Mouse (Mus musculus) limb, embryonic 13.5 days (tissue): ENCODE measurements around the gene Vstm5. TPM values are rescaled to one million over a fixed set of nuclear protein-coding genes. Genes with fewer than 3 reads are reported as not detected.
"Not testable (repeated sequence)": the region's sequence is repeated elsewhere in the genome, so short reads cannot be mapped to it uniquely, and the experiment has no call there.

ENCODE experiments used
- ATAC-seq: fragments of 200-750 bp; cut with Nextera tagmentation; 2 replicates; pipeline ENCODE4 v1.8.0; 2017; ENCODE audit warnings: low read depth, moderate number of reproducible peaks, moderate TSS enrichment; ENCODE audit not compliant: low FRiP score
- H3K27ac ChIP-seq: fragments of 300-500 bp; sonication (generic); 2 replicates; pipeline ENCODE4 v1.5.1; 2015; ENCODE audit warnings: inconsistent platforms, mild to moderate bottlenecking, moderate library complexity
- H3K27me3 ChIP-seq: fragments of 300-500 bp; sonication (generic); 2 replicates; pipeline ENCODE4 v1.6.1; 2015; ENCODE audit warnings: mild to moderate bottlenecking, inconsistent platforms
- H3K36me3 ChIP-seq: fragments of 300-500 bp; sonication (generic); 2 replicates; pipeline ENCODE4 v1.6.1; 2015; ENCODE audit warnings: inconsistent platforms, mild to moderate bottlenecking, moderate library complexity
- H3K4me1 ChIP-seq: fragments of 300-500 bp; sonication (generic); 2 replicates; pipeline ENCODE4 v1.6.1; 2015; ENCODE audit warnings: inconsistent platforms
- H3K4me2 ChIP-seq: fragments of 300-500 bp; sonication (generic); replicated peaks from 2 replicates; pipeline ENCODE4 v1.6.1; 2015; ENCODE audit warnings: inconsistent platforms, mild to moderate bottlenecking, moderate library complexity
- H3K4me3 ChIP-seq: fragments of 300-500 bp; sonication (generic); 2 replicates; pipeline ENCODE4 v1.5.1; 2015; ENCODE audit warnings: moderate library complexity, mild to moderate bottlenecking, inconsistent platforms
- H3K9ac ChIP-seq: fragments of 300-500 bp; sonication (generic); 2 replicates; pipeline ENCODE4 v1.6.1; 2015; ENCODE audit warnings: mild to moderate bottlenecking, inconsistent platforms
- H3K9me3 ChIP-seq: fragments of 300-500 bp; sonication (generic); 2 replicates; pipeline ENCODE4 v1.6.1; 2016; ENCODE audit warnings: inconsistent platforms
- WGBS: fragments of 180-500 bp; shearing (Covaris S2); methylation state at CpG from one replicate; pipeline ENCODE4 v1.1.7; 2015; 5-methylcytosine and 5-hydroxymethylcytosine counted together
- polyA plus RNA-seq: library from polyadenylated mRNA; unstranded; fragments of >200 nt; fragmentation: Nextera tagmentation; extraction: Ambion mirVana; gene quantifications from 2 replicates; pipeline ENCODE4 v1.2.1, GENCODE M21; 2015

Vstm5 gene
- polyA plus RNA-seq: 4.1 and 4.2 TPM in 2 replicates

- H3K4me1 ChIP-seq: peaks cover 11% of the 10 kb centered on the region
- H3K27ac ChIP-seq: no peak within 1 kb of the TSS
- 5% methylated on average over 35 of the region's 35 CpGs for WGBS
- peak; percentile 73 for ATAC-seq
- H3K27me3 ChIP-seq: peaks cover 18% of the 10 kb centered on the region
- H3K4me2 ChIP-seq: peak within 1 kb of the TSS; percentile 83
- H3K36me3 ChIP-seq: no peaks in the 10 kb centered on the region
- H3K9me3 ChIP-seq: no peaks in the 10 kb centered on the region
- H3K4me3 ChIP-seq: peak within 1 kb of the TSS; percentile 51
- peak within 1 kb of the TSS; percentile 72 for H3K9ac ChIP-seq
Observed at GRCm38 (mm10) chr9:15239042-15239925, at the start of gene Vstm5. Gene Vstm5 (plus strand): TSS chr9:15239045.

GRCm38 (mm10) chr9:15194806-15195205 is 44.0 kb upstream of the Vstm5 start:
- not testable (repeated sequence) for H3K27me3 ChIP-seq, H3K27ac ChIP-seq, H3K4me1 ChIP-seq, H3K9ac ChIP-seq, H3K4me2 ChIP-seq, H3K9me3 ChIP-seq, H3K36me3 ChIP-seq, ATAC-seq, H3K4me3 ChIP-seq
- WGBS: 86% methylated on average over 10 of the region's 10 CpGs

GRCm38 (mm10) chr9:15206631-15207030 is 32.2 kb upstream of the Vstm5 start:
- Histone ChIP-seq H3K27me3 (no peaks in the 10 kb centered on the region), H3K9me3 (no peaks in the 10 kb centered on the region), H3K36me3 (no peaks in the 10 kb centered on the region), H3K4me1 (no peaks in the 10 kb centered on the region), H3K4me3 (no peak overlapping the region), H3K9ac (no peak overlapping the region), H3K4me2 (no peak overlapping the region), H3K27ac (no peak overlapping the region)
- ATAC-seq: no peak
- WGBS: 91% methylated on average over 4 of the region's 4 CpGs

- Histone ChIP-seq H3K4me2 (no peak overlapping the region), H3K27ac (no peak overlapping the region), H3K9ac (no peak overlapping the region), H3K4me1 (no peaks in the 10 kb centered on the region), H3K9me3 (no peaks in the 10 kb centered on the region), H3K4me3 (no peak overlapping the region), H3K36me3 (no peaks in the 10 kb centered on the region), H3K27me3 (no peaks in the 10 kb centered on the region)
- ATAC-seq: no peak
- 78% methylated on average over 2 of the region's 2 CpGs for WGBS
Observed at GRCm38 (mm10) chr9:15209320-15209719, 29.5 kb upstream of the Vstm5 start.

- Histone ChIP-seq H3K27me3 (no peaks in the 10 kb centered on the region), H3K4me2 (no peak overlapping the region), H3K4me3 (no peak overlapping the region), H3K9ac (no peak overlapping the region), H3K27ac (no peak overlapping the region), H3K4me1 (no peaks in the 10 kb centered on the region), H3K9me3 (no peaks in the 10 kb centered on the region), H3K36me3 (no peaks in the 10 kb centered on the region)
- no peak for ATAC-seq
- WGBS: 75% methylated on average over 3 of the region's 3 CpGs
Observed at GRCm38 (mm10) chr9:15211876-15212275, 27.0 kb upstream of the Vstm5 start.

- no peak overlapping the region for H3K4me2 ChIP-seq
- no peak for ATAC-seq
- no peak overlapping the region for H3K4me3 ChIP-seq
- no peak overlapping the region for H3K9ac ChIP-seq
- no peaks in the 10 kb centered on the region for H3K4me1 ChIP-seq
- no peaks in the 10 kb centered on the region for H3K9me3 ChIP-seq
- no peaks in the 10 kb centered on the region for H3K36me3 ChIP-seq
- no peaks in the 10 kb centered on the region for H3K27me3 ChIP-seq
- no peak overlapping the region for H3K27ac ChIP-seq
- WGBS: 52% methylated on average over 1 of the region's 1 CpGs
Observed at GRCm38 (mm10) chr9:15213695-15214094, 25.1 kb upstream of the Vstm5 start.

GRCm38 (mm10) chr9:15224912-15225311 is 13.9 kb upstream of the Vstm5 start:
- no peak for ATAC-seq
- no peak overlapping the region for H3K4me3 ChIP-seq

GRCm38 (mm10) chr9:15232445-15232844 is 6.4 kb upstream of the Vstm5 start:
- peaks cover 4% of the 10 kb centered on the region; the same call in 1 of the 2 replicates for H3K9me3 ChIP-seq
- no peaks in the 10 kb centered on the region for H3K36me3 ChIP-seq
- H3K4me3 ChIP-seq: no peak overlapping the region
- no peak overlapping the region for H3K27ac ChIP-seq
- no peak overlapping the region for H3K9ac ChIP-seq
- WGBS: 90% methylated on average over 3 of the region's 3 CpGs
- H3K4me2 ChIP-seq: no peak overlapping the region
- H3K27me3 ChIP-seq: no peaks in the 10 kb centered on the region
- H3K4me1 ChIP-seq: no peaks in the 10 kb centered on the region
- no peak for ATAC-seq

More at GRCm38 (mm10) chr9:15224912-15225311, 13.9 kb upstream of the Vstm5 start:
- no peak overlapping the region for H3K9ac ChIP-seq
- no peaks in the 10 kb centered on the region for H3K9me3 ChIP-seq
- no peaks in the 10 kb centered on the region for H3K4me1 ChIP-seq
- no peaks in the 10 kb centered on the region for H3K27me3 ChIP-seq
- no peaks in the 10 kb centered on the region for H3K36me3 ChIP-seq
- no peak overlapping the region for H3K4me2 ChIP-seq
- 26% methylated on average over 2 of the region's 2 CpGs for WGBS
- H3K27ac ChIP-seq: no peak overlapping the region

- no peaks in the 10 kb centered on the region for H3K36me3 ChIP-seq
- peaks cover 5% of the 10 kb centered on the region for H3K4me1 ChIP-seq
- no peak overlapping the region for H3K27ac ChIP-seq
- no peak overlapping the region for H3K4me3 ChIP-seq
- 0 out of 2 replicates have a peak, but pooled peaks cover 4% of the 10 kb centered on the region for H3K27me3 ChIP-seq
- ATAC-seq: no peak
- H3K9ac ChIP-seq: no peak overlapping the region
- WGBS: 96% methylated on average over 1 of the region's 1 CpGs
- H3K9me3 ChIP-seq: peaks cover 4% of the 10 kb centered on the region; the same call in 1 of the 2 replicates
- no peak overlapping the region for H3K4me2 ChIP-seq
Observed at GRCm38 (mm10) chr9:15233604-15234003, 5.2 kb upstream of the Vstm5 start.

- Histone ChIP-seq H3K4me2 (no peak overlapping the region), H3K9ac (no peak overlapping the region), H3K36me3 (no peaks in the 10 kb centered on the region), H3K4me3 (no peak overlapping the region), H3K27me3 (peaks cover 18% of the 10 kb centered on the region), H3K4me1 (peaks cover 11% of the 10 kb centered on the region), H3K27ac (no peak overlapping the region), H3K9me3 (peaks cover 4% of the 10 kb centered on the region; the same call in 1 of the 2 replicates)
- WGBS: 64% methylated on average over 3 of the region's 3 CpGs
- ATAC-seq: no peak
Observed at GRCm38 (mm10) chr9:15235986-15236385, 2.9 kb upstream of the Vstm5 start.

- H3K9ac ChIP-seq: no peak overlapping the region
- no peaks in the 10 kb centered on the region for H3K9me3 ChIP-seq
- WGBS: 60% methylated on average over 14 of the region's 14 CpGs
- no peak overlapping the region for H3K4me2 ChIP-seq
- H3K27me3 ChIP-seq: peaks cover 18% of the 10 kb centered on the region
- peaks cover 11% of the 10 kb centered on the region for H3K4me1 ChIP-seq
- ATAC-seq: no peak
- H3K27ac ChIP-seq: no peak overlapping the region
- H3K36me3 ChIP-seq: no peaks in the 10 kb centered on the region
- no peak overlapping the region for H3K4me3 ChIP-seq
Observed at GRCm38 (mm10) chr9:15237516-15238296, 1.1 kb upstream of the Vstm5 start.
